Mouse (Mus musculus): ENCODE measurements around the gene Plppr3. TPM values are rescaled to one million over a fixed set of nuclear protein-coding genes. Genes with fewer than 3 reads are reported as not detected.

The Plppr3 gene
- total RNA-seq, 2 experiments from 2014 or later = 0.09 to 0.29 TPM

Small RNA genes within 50 kb of the gene (microRNA-seq; reads per million reads assigned to microRNA genes)
- 0 to 0.32 reads per million in 2 experiments for gene Mir6910

Other genes starting within 250 kb of the Plppr3 start
- 1 to 10 TPM; 2.3 to 3.3 TPM for gene Shc2, start 236.7 kb downstream of the Plppr3 start, total RNA-seq (2021)
- 10 to 100 TPM in 1 of 2 experiments, 1 to 10 TPM in 1; 1.1 to 12.4 TPM for gene Odf3l2, start 228.9 kb downstream of the Plppr3 start, total RNA-seq (2021)
- not detected for gene Madcam1, start 210.1 kb downstream of the Plppr3 start, total RNA-seq (2021)
- 10 to 100 TPM; 22.6 to 24.0 TPM for gene Tpgs1, start 205.3 kb downstream of the Plppr3 start, total RNA-seq (2021)
- 100 to 1,000 TPM; 314 to 321 TPM for gene Cdc34, start 192.4 kb downstream of the Plppr3 start, total RNA-seq (2021)
- 1 to 10 TPM; 2.3 to 2.9 TPM for gene Gzmm, start 185.6 kb downstream of the Plppr3 start, total RNA-seq (2021)
- 100 to 1,000 TPM; 496 to 497 TPM for gene Bsg, start 170.1 kb downstream of the Plppr3 start, total RNA-seq (2021)
- gene Hcn2, start 158.0 kb downstream of the Plppr3 start, total RNA-seq (2021) = under 1 TPM; 0.42 to 0.78 TPM
- 10 to 100 TPM; 21.5 to 21.6 TPM for gene Polrmt, start 128.1 kb downstream of the Plppr3 start, total RNA-seq (2021)
- gene Fgf22, start 119.6 kb downstream of the Plppr3 start, total RNA-seq (2021) = not detected
- 10 to 100 TPM; 25.9 to 30.6 TPM for gene Rnf126, start 107.7 kb downstream of the Plppr3 start, total RNA-seq (2021)
- 1 to 10 TPM; 1.3 to 2.2 TPM for gene Fstl3, start 97.4 kb downstream of the Plppr3 start, total RNA-seq (2021)
- not detected for gene Prss57, start 83.7 kb downstream of the Plppr3 start, total RNA-seq (2021)
- gene Palm, start 81.1 kb downstream of the Plppr3 start, total RNA-seq (2021) = 10 to 100 TPM; 25.7 to 33.5 TPM
- gene Misp, start 53.6 kb downstream of the Plppr3 start, total RNA-seq (2021) = under 1 TPM in 1 of 2 experiments, not detected in 1; 0.35 TPM
- 10 to 100 TPM; 40.3 to 48.1 TPM for gene Ptbp1, start 20.2 kb downstream of the Plppr3 start, total RNA-seq (2021)
- gene Prtn3, start 158 bp downstream of the Plppr3 start, total RNA-seq (2021) = not detected
- not detected for gene Elane, start 11.6 kb upstream of the Plppr3 start, total RNA-seq (2021)
- gene Cfd, start 16.2 kb upstream of the Plppr3 start, total RNA-seq (2021) = 10 to 100 TPM in 1 of 2 experiments, 1 to 10 TPM in 1; 3.6 to 16.6 TPM
- 10 to 100 TPM; 37.7 to 38.1 TPM for gene Med16, start 34.3 kb upstream of the Plppr3 start, total RNA-seq (2021)
- gene Gm26602, start 36.2 kb upstream of the Plppr3 start, total RNA-seq (2021) = not detected
- gene Kiss1r, start 42.3 kb upstream of the Plppr3 start, total RNA-seq (2021) = under 1 TPM; 0.27 to 0.44 TPM
- 100 to 1,000 TPM in 1 of 2 experiments, 10 to 100 TPM in 1; 98.8 to 106 TPM for gene R3hdm4, start 46.6 kb upstream of the Plppr3 start, total RNA-seq (2021)
- gene Arid3a, start 52.4 kb upstream of the Plppr3 start, total RNA-seq (2021) = 1 to 10 TPM; 2.4 to 2.7 TPM
- 10 to 100 TPM; 18.7 to 23.0 TPM for gene Wdr18, start 85.5 kb upstream of the Plppr3 start, total RNA-seq (2021)
- under 1 TPM; 0.11 to 0.25 TPM for gene Grin3b, start 96.1 kb upstream of the Plppr3 start, total RNA-seq (2021)
- gene Tmem259, start 109.7 kb upstream of the Plppr3 start, total RNA-seq (2021) = 10 to 100 TPM; 76.2 to 84.5 TPM
- 10 to 100 TPM; 19.2 to 24.8 TPM for gene Cnn2, start 114.0 kb upstream of the Plppr3 start, total RNA-seq (2021)
- gene Abca7, start 121.9 kb upstream of the Plppr3 start, total RNA-seq (2021) = 1 to 10 TPM; 4.2 TPM
- 1 to 10 TPM; 1.7 to 1.9 TPM for gene Arhgap45, start 142.0 kb upstream of the Plppr3 start, total RNA-seq (2021)
- 10 to 100 TPM; 45.3 to 55.6 TPM for gene Polr2e, start 165.2 kb upstream of the Plppr3 start, total RNA-seq (2021)
- 100 to 1,000 TPM; 389 TPM for gene Gpx4, start 172.5 kb upstream of the Plppr3 start, total RNA-seq (2021)
- 1 to 10 TPM; 6.2 to 6.3 TPM for gene Sbno2, start 230.9 kb upstream of the Plppr3 start, total RNA-seq (2021)
- gene Stk11, start 241.2 kb upstream of the Plppr3 start, total RNA-seq (2021) = 10 to 100 TPM; 87.6 to 98.0 TPM

Measured in gastrocnemius, postnatal 14 days (tissue).